Mouse (Mus musculus) brain, embryonic 14.5 days (tissue): ENCODE results near the gene Zfp791.

Experiments used
- CTCF ChIP-seq: fragments of 200-500 bp; IDR thresholded peaks from 2 replicates; pipeline ENCODE4 v1.5.1; 2012; ENCODE audit warnings: inconsistent platforms, mild to moderate bottlenecking, moderate library complexity, borderline replicate concordance; ENCODE audit not compliant: insufficient read depth, insufficient read length; ENCODE audit errors: extremely low read depth
- POLR2A ChIP-seq: fragments of 200-500 bp; IDR thresholded peaks from 2 replicates; pipeline ENCODE4 v1.6.1; 2012; ENCODE audit warnings: mild to moderate bottlenecking, inconsistent platforms, borderline replicate concordance; ENCODE audit not compliant: poor library complexity, insufficient read depth, insufficient read length, severe bottlenecking; ENCODE audit errors: extremely low read depth

- TF ChIP-seq POLR2A = no peak
- no peak for TF ChIP-seq CTCF
These were observed 26.0 kb downstream of the Zfp791 start for GRCm38 (mm10) chr8:85096850-85097249.
